16 mouse cellular contexts compared by ENCODE assay signal in genomic region chr10:117928998-117929397, GRCm38 (mm10).
"Had no signal": no experiment of that assay in that cellular context is flagged by ENCODE, and none has a peak within 500 bp of the region (broad histone marks: within the 10 kb centered on the region; RNA-seq: fewer than 3 reads in every experiment).

No protein-coding gene starts in this region.

- H3K4me1 ChIP-seq: kidney, embryonic 15.5 days; limb, embryonic 13.5 days; neural tube, embryonic 12.5 days; stomach, embryonic 15.5 days had no signal

- H3K4me3 ChIP-seq: kidney, embryonic 15.5 days; limb, embryonic 13.5 days; liver, embryonic 13.5 days; midbrain, embryonic 10.5 days; myocyte; neural tube, embryonic 12.5 days; stomach, embryonic 15.5 days had no signal

- H3K36me3 ChIP-seq: kidney, embryonic 15.5 days; limb, embryonic 13.5 days; liver, embryonic 13.5 days; midbrain, embryonic 10.5 days; neural tube, embryonic 12.5 days; stomach, embryonic 15.5 days had no signal

- H3K27ac ChIP-seq: kidney, embryonic 15.5 days; limb, embryonic 13.5 days; midbrain, embryonic 10.5 days; neural tube, embryonic 12.5 days; stomach, embryonic 15.5 days had no signal

- H3K9ac ChIP-seq: kidney, embryonic 15.5 days; limb, embryonic 13.5 days; liver, embryonic 13.5 days; neural tube, embryonic 12.5 days; stomach, embryonic 15.5 days had no signal

- DNase-seq: kidney, adult 2 months; kidney, postnatal 14 days; left cerebral cortex, postnatal 4 days; liver, embryonic 13.5 days; lung, adult 18-20 months; lung, postnatal 4 days; midbrain, embryonic 14.5 days; right cerebral cortex, postnatal 14 days; thymus, postnatal 36 days had no signal

- H3K9me3 ChIP-seq: kidney, embryonic 15.5 days; limb, embryonic 13.5 days; liver, embryonic 13.5 days; midbrain, embryonic 10.5 days; neural tube, embryonic 12.5 days; stomach, embryonic 15.5 days had no signal

- H3K27me3 ChIP-seq: kidney, embryonic 15.5 days; limb, embryonic 13.5 days; liver, embryonic 13.5 days; neural tube, embryonic 12.5 days; stomach, embryonic 15.5 days had no signal

- H3K4me2 ChIP-seq: kidney, embryonic 15.5 days; limb, embryonic 13.5 days; liver, embryonic 13.5 days; neural tube, embryonic 12.5 days; stomach, embryonic 15.5 days had no signal

- ATAC-seq: intestine, embryonic 16.5 days had no signal
